Mouse (Mus musculus) heart, postnatal 36 days (tissue): ENCODE measurements around the gene Ppp1r14a. TPM values are rescaled to one million over a fixed set of nuclear protein-coding genes. Genes with fewer than 3 reads are reported as not detected.

Experiments
- DNase-seq, 2 experiments: peaks; one replicate each; pipeline ENCODE4 v3.0.0; 2021 to 2022
- intact Hi-C: fragments of 180-260 bp; cut with DNase I; formaldehyde crosslinking; loops from one replicate; pipeline ENCODE4 v1.15.1; 2025
- total RNA-seq, 2 experiments: library from RNA; stranded (reverse); gene quantifications; 2 replicates each; pipeline ENCODE4 v1.2.3; 2021

The Ppp1r14a gene
- total RNA-seq, 2 experiments from 2014 or later, result 9.6 to 10.5 TPM

DNA sequence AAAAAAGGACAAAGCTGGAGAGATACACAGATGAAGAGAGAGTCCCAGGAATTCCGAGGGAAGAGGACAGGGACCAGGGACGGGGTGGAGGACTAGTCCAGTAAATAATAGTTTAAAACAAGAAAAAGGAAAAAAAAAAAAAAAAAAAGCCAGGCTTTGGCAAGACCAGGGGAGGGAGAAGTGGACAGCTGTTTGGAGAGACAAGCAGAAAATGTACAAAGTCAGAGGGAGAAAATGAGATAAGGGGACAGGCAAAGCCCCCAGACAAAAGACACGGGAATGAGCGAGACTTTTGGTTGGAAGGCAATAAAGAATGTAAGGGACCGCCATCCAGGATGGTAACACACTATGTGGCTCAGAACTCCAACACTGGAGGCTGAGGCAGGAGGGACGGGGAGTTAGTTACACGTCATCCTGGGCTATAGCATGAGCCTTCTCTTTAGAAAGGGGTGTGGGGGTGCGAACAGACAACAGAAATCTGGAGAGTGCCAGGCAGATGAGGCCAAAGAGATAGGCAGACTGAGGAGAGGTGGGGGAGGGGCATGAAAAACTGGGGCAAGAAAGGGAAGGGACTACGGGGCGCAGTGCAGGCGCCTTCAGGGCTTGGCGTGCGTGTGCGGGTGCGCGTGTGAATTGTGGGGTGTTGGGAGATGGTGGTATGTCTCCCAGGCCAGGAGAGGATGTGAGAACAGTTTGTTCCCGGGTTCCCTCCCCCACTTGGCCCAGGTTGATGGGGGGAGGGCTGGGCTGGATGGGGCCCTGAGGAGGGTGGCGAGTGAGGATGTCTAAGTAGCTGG lies 29.2 kb downstream of the Ppp1r14a start:
- intact Hi-C loops, result no loop called here
- no peak for DNase-seq

DNA sequence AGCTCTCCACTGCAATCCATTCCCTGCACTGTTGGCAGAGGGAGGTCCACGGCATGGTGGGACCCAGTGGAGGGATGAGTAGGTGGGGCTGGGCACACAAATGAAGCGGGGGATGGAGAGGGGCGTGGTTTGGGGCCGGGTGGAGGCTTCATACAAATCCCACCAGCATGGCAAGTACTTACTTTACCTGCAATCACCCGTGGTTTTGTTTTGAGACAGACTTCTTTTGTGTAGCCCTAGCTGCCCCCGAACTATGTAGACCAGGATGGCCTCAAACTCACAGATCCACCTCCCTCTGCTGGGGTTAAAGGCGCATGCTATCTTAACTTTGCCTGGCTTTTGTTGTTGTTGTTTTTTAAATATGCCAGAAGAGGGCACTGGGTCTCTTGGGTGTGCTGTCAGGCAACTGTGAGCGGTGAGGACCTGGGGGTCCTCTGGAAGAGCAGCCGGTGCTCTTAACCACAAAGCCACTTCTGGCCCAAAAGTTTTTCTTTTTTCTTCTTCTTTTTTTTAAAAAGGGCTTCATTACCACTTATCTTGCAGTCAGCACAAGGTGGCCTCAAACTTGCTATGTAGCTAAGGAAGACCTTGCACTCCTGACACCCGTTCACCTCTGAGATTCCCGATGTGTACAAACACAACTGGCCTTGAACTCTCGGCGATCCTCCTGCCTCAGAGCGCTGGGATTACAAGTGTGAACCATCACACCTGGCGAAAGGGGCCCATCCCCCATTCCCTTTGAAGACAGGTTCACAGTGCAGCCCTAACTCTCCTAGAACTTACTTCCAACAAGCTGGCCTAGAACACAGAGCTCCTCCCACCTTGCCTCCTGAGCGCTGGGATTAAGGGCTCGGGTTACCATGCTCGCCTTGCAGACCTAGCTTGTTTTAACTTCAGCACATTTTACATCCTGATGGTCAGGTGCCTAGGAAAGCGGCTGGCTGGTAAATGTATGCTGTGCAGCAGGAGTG lies 30.5 kb downstream of the Ppp1r14a start:
- no peak for DNase-seq
- intact Hi-C loops, result no loop called here

DNA sequence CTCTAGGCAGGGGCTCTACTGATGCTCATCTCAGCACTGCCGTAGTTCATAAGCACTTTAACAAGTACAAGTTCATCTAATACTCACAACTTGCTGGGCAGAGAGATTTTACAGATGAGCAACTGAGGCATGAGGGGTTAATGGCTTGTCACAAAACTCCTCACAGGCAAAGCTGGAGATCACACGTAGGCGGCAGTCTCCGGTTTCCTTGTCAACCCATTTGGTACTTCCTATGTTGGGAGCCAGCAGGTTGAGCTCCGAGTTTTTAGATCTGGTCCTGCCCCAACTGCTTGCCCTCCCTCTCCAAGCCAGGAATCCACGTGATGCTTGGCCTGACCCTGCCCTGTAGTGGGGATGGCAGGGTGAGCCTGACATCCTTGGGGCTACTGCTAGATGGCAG lies 38.0 kb downstream of the Ppp1r14a start:
- intact Hi-C loops, result no loop called here
- no peak for DNase-seq

DNA sequence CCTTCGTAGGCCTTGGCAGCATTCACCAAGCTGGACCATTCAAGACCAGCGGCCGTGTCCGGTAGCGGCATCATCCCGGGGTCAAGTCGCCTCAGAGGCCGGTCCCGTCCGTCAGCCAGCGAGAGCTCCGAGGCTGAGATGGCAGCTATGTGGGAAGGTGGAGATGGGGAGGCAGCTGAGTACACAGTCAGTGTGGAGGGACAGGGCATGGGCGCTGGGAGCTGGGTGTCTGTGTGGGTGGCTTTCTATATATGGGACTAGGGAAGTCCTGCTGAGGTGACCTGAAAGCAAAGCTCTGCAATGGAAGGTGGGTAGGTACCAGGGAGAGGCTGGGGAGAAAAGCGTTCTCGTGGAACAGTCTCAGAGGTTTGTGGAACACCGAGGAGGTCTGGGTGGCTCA lies 39.9 kb downstream of the Ppp1r14a start:
- intact Hi-C loops, result no loop called here
- no peak for DNase-seq

DNA sequence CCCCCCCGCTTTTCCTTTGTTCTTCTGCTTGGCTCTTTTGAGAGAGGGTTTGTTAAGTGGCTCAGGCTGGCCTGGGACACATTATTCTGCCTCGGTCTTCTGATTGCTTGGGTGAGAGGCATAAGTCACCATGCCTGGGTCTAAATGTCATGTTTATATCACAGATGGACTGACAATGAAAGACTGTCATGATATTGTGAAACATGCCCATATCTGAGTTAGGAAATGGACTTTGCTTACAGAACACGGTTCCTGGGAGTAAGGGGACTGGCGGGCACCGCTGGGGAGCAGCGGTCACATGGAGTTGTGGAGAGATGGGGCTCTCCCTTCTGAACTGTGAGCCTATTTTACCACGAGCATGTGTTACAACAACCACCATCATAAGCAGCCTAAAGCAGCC lies 45.0 kb downstream of the Ppp1r14a start:
- DNase-seq, result no peak
- intact Hi-C loops, result no loop called here

DNA sequence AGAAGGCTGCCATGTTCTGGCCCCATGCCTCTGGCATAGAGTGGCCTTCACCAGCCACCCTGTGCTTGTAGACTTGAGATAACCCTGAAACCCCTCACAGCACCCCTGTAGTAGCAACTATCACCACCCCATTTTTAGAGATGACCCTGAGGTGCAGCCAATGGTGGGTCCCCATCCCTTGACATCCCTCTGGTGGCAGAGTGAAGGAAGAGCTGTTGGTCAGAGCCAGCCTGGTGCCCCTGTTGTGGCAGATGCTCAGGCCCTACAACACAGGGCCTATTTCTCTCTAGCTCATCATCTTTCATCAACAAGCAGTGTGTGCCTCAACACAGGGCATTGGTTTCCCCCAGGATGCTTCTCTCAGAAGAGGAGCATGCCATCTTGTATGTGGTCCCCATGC lies 46.2 kb downstream of the Ppp1r14a start:
- intact Hi-C loops, result no loop called here
- no peak for DNase-seq

DNA sequence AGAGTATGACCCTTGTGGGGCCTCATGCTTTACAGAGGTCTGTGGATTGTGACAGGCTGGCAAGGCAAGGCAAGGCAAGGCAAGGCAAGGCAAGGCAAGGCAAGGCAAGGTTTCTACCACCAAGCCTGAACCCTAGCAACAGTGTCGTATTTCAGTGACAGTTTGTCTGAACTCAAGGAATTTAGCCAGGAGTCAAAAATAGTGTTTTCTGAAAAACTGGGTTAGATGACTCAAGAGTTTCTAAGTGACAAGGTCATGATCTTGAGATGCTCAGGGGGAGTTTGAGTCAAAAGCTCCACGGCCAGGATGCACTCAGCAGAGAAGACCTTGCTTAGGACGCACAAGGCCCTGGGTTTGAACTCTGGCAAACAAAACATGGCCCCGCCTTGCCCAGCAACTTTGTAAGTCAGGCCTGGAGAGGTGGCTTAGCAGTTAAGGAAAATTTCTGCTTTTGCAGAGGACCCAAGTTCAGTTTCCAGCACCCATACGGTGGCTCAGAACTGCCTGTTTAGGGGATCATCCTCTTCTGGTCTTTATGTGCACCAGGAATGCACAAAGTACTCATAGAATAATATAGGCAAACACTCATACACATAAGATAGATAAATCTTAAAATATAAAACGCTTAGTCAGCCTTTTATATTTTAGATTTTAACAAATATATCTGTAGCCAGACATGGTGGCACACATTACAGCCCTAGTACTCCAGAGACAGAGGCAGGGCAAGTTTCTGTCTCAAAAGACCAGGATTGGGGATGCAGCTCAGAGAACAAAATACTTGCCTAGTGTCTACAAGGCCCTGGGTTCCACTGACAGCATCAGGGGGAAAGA lies 46.9 kb downstream of the Ppp1r14a start:
- DNase-seq, result no peak
- intact Hi-C loops, result no loop called here

DNA sequence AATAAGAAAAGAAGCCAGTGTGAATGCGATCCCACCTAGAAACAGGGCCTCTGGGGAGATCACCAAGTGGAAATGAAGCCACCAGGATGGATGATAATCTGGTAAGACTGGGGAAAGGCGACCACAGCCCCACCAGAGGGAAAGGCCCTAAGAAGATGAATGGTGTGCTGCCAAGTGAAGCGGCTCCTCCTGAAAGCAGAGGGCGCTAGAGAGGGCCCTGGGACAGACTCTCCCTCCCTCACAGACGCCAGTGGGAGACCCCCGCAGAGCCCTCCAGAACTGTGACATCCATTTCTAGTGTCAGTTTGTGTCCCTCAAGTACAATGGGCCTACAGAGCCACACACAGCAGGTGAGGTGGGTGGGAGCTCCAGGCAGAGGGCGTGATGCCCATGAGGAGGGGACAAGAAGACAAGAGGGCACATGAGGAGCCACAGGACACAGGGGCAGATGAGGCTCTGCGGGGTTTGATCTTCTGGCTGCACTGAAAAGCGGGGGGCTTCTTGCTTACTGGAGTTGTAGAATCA lies 47.7 kb downstream of the Ppp1r14a start:
- intact Hi-C loops, result no loop called here
- no peak for DNase-seq

DNA sequence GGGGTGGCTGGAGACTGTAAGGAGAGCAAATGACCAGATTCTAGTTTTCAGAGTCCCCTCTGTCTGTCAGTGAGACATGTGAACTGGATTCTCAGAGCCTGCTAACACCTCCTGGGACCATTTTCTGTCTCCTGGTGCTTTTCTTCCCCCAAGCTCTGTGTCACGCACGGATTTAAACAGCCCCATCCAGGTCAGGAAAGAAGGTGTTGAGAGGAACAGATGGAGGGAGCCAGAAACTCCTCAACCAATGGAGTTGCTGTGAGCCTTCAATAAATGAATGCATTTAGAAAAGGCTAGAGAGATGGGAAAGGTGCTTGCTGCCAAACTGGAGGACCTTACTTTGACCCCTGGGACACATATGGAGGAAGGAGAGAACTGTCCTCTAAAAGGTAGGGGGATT lies 48.7 kb downstream of the Ppp1r14a start:
- intact Hi-C loops, result no loop called here

DNA sequence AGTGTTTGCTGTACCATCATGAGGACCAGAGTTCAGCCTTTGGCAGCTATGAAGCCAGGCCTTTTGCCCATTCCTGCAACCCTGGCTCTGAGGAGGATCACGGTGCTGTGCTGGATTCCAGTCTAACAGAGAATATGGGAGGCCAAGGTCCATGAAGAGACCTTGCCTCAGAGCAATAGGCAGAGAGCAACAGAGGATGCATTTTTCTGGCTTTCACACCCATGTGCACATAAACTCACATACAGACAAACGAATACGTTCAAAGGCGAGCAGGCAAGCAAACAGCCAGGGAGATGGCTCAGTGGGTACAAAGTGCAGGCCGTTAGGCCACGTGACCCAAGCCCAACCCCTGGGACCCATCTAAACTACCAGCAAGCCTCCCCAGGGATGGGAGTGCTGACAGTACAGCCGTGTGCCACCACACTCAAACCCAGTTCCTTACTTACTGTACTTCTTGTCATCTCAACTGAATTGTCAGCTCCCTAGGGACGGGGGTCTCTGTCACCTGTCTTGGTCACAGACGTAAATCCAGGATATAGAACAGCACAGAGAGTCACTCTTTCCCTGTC lies 49.3 kb downstream of the Ppp1r14a start:
- DNase-seq, result no peak
- intact Hi-C loops, result no loop called here

More for the DNA sequence above, 48.7 kb downstream of the Ppp1r14a start:
- DNase-seq, result no peak

DNA sequence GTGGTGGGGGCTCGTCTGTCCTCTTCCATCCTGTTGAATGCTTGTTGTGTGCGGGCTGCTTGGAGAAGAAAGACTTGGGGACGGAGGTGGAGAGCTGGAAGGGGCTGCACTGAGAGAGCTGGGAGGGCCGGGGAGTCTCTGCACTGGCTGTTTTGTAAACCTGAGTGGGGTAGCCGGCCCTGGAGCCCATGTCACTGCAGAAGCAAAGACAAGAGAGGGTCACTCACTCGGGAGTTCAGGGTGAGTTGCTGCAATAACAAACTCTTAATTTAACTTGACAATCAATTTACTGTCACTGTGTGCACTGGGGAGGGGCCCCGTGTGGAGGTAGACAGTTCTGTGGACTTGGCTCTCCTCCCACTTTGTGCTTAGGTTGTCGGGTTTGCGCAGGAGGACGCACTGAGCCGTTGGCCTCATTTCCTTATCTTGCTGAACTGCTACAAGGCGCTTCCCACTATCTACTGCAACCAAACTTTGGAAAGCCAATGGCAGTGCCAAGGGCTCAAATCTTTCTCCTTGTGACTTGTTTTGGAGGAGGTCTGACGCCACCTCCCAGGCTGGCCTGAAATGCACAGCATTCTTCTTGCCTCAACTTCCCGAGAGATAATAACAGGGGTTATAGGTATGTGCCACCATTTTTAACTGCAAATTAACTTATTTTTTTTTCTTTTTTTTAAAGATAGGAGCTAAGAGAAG lies 50.0 kb downstream of the Ppp1r14a start:
- intact Hi-C loops, result no loop called here

DNA sequence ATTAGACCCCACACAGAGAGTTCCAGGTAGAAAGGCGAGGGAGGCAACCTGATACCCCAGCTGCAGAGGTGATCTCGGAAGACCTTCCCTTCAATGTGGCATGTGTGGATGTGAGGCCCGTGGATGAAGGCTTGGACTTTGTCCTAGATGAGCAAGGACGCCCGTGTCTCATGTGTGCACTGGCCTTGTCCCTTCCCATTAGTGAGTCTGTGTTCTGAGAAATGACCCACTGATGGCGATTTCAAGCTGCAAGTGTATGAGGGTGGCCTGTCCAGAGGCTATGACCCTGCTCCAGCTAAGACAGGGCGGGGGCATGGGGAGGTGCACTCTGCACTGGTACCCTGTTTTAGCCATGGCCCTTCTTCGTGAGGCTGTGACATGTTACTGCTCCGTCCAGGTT lies 51.1 kb downstream of the Ppp1r14a start:
- intact Hi-C loops, result no loop called here
- DNase-seq, result no peak

More for the DNA sequence above, 50.0 kb downstream of the Ppp1r14a start:
- no peak for DNase-seq

DNA sequence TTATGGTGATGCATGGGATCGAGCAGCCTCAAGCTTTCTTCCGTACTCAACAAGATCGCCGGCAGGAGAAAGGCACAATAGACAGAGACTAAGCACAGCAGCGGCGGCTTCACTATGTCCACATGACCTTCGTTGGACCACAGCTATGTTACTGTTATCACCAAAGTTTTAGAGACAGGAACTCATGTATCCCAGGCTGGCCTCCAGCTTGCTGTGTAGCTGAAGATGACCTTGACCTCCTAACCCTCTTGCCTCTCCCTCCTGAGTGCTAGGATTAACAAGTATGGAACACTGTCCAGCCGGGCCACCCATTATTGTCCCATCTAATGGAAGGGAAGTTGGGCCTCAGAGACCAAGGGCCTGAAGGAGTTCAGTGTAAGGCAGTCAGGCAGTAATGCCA lies 51.7 kb downstream of the Ppp1r14a start:
- no peak for DNase-seq
- intact Hi-C loops, result no loop called here

DNA sequence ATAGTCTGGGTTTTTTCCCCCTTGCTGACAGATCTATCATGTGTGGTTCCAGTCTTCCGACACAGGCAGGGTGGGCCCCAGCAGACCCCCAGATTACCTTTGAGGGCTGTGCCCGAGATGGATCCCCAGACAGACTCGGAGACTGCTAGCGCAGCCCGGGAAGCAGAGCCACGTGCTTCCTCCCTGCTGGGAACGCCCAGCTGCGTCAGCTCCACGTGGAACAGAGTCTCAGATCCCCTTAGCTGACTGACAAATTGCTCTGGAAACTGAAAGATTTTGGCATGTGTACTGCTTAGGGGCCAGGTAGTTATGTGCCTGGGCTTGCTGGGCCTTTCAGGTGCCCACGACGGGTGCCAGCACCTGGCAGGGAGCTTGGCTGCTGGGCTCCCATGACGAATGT lies 52.6 kb downstream of the Ppp1r14a start:
- no peak for DNase-seq
- intact Hi-C loops, result no loop called here

DNA sequence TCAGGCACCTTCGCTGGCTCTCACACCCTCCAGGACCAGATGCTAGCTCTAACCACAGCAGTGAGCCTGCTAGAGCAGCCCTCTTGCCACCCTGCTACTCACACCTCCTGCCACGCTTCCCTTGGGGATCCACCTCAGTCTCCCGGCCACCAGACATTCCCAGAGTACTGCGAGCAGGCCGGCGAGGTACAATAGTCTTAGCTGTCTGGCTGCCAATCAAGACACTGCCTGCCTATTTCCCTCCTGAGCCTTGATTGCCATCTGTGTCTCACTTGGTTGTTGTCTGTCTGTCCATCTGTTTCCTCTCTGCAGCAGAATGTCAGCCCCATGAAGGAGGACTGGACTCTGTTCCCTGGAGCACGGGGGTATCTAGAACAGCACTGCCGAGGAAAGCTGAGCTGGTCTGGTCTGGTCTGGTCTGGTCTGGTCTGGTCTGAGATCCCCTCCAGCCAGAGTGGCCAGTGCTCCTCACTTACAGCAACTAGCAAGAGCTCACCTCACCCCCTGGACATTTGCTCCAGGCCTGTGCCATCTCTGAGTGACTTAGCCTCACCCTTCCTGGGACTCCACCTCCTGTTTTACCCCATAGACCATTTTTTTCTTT lies 53.5 kb downstream of the Ppp1r14a start:
- intact Hi-C loops, result no loop called here
- no peak for DNase-seq
